Mouse (Mus musculus) small intestine, adult 2 months (tissue): ENCODE measurements around the gene Ccdc34. TPM values are rescaled to one million over a fixed set of nuclear protein-coding genes. Genes with fewer than 3 reads are reported as not detected.

Source experiments
- H3K27ac ChIP-seq: fragments of 200-500 bp; 2 replicates; pipeline ENCODE4 v1.5.1; 2012; ENCODE audit warnings: low read depth, low read length, control low read depth, inconsistent platforms; ENCODE audit not compliant: insufficient read depth
- H3K27me3 ChIP-seq: fragments of 200-500 bp; 2 replicates; pipeline ENCODE4 v1.6.1; 2012; ENCODE audit warnings: mild to moderate bottlenecking, moderate library complexity, low read length, inconsistent platforms; ENCODE audit not compliant: control insufficient read depth, insufficient read depth
- H3K36me3 ChIP-seq: fragments of 200-500 bp; 2 replicates; pipeline ENCODE4 v1.6.1; 2012; ENCODE audit warnings: mild to moderate bottlenecking, low read length, control low read depth, inconsistent platforms; ENCODE audit not compliant: control insufficient read depth, insufficient read depth
- H3K4me1 ChIP-seq: fragments of 200-500 bp; 2 replicates; pipeline ENCODE4 v1.6.1; 2012; ENCODE audit warnings: low read length, inconsistent platforms, mixed read lengths; ENCODE audit not compliant: control insufficient read depth, insufficient read depth, insufficient read length
- H3K4me3 ChIP-seq: fragments of 200-500 bp; 2 replicates; pipeline ENCODE4 v1.5.1; 2012; ENCODE audit warnings: low read depth, mild to moderate bottlenecking, control low read depth, inconsistent platforms, low read length, moderate library complexity
- CTCF ChIP-seq: fragments of 200-500 bp; IDR thresholded peaks from 2 replicates; pipeline ENCODE4 v1.5.1; 2012; ENCODE audit warnings: low read depth, mild to moderate bottlenecking, control low read depth, inconsistent platforms, low read length, moderate library complexity, mixed read lengths; ENCODE audit not compliant: insufficient replicate concordance, insufficient read length; ENCODE audit errors: extremely low read depth
- POLR2A ChIP-seq: fragments of 200-500 bp; IDR thresholded peaks from 2 replicates; pipeline ENCODE4 v1.6.1; 2012; ENCODE audit warnings: low read depth, mild to moderate bottlenecking, control low read depth, inconsistent platforms, low read length, moderate library complexity
- WGBS: fragments of 180-500 bp; shearing (Covaris S2); methylation state at CpG from one replicate; pipeline ENCODE4 v1.1.7; 2018; 5-methylcytosine and 5-hydroxymethylcytosine counted together
- polyA plus RNA-seq: library from polyadenylated mRNA; depleted of rRNA; stranded (reverse); fragments of >200 nt; gene quantifications from 2 replicates; pipeline ENCODE4 v1.2.3, GENCODE M21; 2012

The Ccdc34 gene
- polyA plus RNA-seq, 1 experiment: 10.2 TPM

DNA sequence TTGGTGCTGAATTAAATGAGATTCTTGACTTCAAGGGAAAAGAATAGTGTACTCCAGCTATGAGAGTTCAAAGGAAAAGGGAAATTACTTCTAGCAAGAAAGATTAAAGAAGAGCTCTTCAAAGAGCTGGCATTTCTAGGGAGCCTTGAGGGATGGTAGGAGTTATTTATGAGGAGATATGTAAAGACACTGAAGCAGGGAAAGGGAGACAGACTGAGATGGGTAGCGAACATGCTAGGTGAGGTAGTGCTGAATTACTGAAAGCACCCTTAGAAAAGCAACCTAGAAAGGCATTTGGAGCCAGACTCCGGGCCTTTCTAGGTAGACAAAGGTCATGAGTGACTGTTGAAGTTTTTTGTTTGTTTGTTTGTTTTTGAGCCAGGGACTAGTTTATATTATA lies 41.4 kb upstream of the Ccdc34 start:
- TF ChIP-seq CTCF (no peak), POLR2A (no peak)
- H3K27ac ChIP-seq: no peak overlapping the region

DNA sequence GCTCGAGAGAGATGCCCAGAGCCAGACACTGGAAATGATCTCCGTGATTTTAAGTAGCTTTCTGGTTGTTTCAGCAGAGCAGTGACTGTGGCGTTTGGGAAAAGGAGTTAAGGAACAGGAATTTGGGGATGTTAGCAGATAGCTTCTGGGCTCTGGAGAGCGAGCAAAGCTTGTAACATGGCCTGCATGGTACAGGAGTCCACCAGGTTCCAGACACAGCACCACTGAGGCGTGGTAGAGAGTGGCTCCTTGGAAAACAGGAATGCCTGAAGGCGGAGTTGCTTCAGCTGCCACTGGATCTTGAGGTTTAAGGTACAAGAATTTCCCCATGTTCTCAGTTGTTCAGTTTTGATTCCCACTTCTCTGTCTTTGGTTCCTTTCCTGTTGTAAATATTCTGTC lies 40.3 kb upstream of the Ccdc34 start:
- Histone ChIP-seq H3K4me1 (peaks cover 6% of the 10 kb centered on the region; the same call in 1 of the 2 replicates), H3K27me3 (no peaks in the 10 kb centered on the region), H3K4me3 (no peak overlapping the region), H3K36me3 (peaks cover 14% of the 10 kb centered on the region), H3K27ac (no peak overlapping the region)
- WGBS: 62% methylated on average over 6 of the region's 6 CpGs
- TF ChIP-seq POLR2A (no peak), CTCF (no peak)

More for the DNA sequence above, 41.4 kb upstream of the Ccdc34 start:
- Histone ChIP-seq H3K27me3 (no peaks in the 10 kb centered on the region), H3K4me3 (no peak overlapping the region), H3K4me1 (peaks cover 2% of the 10 kb centered on the region; the same call in 1 of the 2 replicates), H3K36me3 (peaks cover 15% of the 10 kb centered on the region)
- 87% methylated on average over 2 of the region's 2 CpGs for whole genome bisulfite sequencing

DNA sequence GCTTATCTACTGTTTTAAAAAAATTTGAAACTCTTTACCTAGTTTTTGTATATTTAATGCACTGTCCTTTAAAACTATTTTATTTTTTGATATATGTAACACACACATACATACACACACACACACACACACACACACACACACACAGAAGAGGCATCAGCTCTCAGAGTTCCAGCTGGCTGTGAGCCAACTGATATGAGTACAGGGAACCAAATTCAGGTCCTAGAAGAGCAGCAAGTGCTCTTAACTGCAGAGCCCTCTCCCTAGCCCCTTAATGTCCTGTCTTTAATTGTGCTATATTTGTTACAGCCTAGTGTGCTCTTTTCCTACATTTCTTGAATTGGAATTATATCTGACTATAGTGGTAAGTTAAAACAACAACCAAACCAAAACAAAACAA lies 38.4 kb upstream of the Ccdc34 start:
- peaks cover 13% of the 10 kb centered on the region for H3K36me3 ChIP-seq
- no peak overlapping the region for H3K4me3 ChIP-seq
- H3K27me3 ChIP-seq: no peaks in the 10 kb centered on the region
- H3K27ac ChIP-seq: no peak overlapping the region
- H3K4me1 ChIP-seq: peaks cover 10% of the 10 kb centered on the region; the same call in 1 of the 2 replicates
- TF ChIP-seq POLR2A (no peak), CTCF (no peak)

DNA sequence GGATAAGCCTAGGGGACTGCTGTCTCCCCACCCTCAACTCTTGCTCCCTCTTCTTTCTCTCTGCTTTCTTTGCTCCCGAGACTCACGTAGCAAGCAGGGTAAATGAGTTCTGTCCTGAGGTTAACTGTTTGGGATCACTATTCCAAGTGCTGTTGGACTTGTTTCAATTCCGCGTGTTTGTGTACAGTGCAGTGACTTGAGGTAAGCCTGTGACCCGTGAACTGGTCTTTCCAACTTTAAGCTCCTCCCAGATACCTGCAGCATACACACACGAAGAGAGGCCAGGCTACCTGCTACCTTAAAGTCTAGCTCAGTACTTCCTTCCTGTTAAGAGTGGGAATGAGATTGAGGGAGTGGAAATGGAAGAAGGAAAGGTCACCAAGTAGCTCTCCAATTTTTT lies 34.2 kb upstream of the Ccdc34 start:
- H3K27ac ChIP-seq: no peak overlapping the region

DNA sequence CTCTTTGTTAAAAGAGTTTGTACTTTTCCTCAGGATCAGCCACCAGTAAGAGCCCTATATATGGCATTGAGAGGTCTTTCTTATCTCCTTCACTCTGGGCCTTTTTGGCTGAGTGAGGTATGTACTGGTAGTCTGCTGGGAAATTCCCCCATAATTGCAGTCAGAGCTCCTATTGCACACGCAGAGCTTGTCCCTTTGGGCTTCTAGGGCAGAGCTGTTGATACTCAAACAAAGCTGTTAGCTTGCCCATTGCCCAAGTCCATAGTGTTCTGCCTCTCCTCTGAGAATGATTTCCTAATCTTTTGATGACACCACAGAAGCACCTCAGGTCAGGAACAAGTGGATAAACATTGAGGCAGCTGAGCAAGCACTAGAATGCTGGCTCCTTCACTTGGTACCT lies 32.7 kb upstream of the Ccdc34 start:
- no peak overlapping the region for H3K4me3 ChIP-seq
- WGBS: 18% methylated on average over 1 of the region's 1 CpGs
- TF ChIP-seq CTCF: no peak
- no peak for TF ChIP-seq POLR2A
- H3K27ac ChIP-seq: no peak overlapping the region
- H3K36me3 ChIP-seq: no peaks in the 10 kb centered on the region
- H3K27me3 ChIP-seq: no peaks in the 10 kb centered on the region
- peaks cover 20% of the 10 kb centered on the region for H3K4me1 ChIP-seq

More for the DNA sequence above, 34.2 kb upstream of the Ccdc34 start:
- Histone ChIP-seq H3K36me3 (no peaks in the 10 kb centered on the region), H3K4me1 (peaks cover 20% of the 10 kb centered on the region), H3K27me3 (no peaks in the 10 kb centered on the region), H3K4me3 (no peak overlapping the region)
- TF ChIP-seq POLR2A (no peak), CTCF (no peak)
- WGBS: 31% methylated on average over 6 of the region's 6 CpGs

DNA sequence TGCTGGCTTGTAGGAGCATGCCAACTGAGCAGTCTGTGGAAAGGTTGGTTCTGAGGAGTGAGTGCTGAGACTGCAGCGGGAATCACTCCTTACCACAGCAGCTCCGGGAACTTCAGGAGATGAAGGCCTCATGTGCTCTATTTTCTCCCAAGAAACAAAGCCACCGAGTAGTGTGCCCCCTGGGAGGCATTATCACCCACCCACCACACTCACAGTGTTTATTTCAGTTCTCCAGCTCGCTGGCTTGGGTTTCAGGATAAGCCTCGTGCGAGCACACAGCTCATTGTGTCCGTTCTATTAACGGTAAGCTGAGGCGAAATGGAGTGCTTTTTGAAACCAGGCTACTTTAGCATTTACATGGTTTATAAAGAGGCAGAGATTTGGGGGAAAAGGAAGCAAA lies 32.1 kb upstream of the Ccdc34 start:
- no peak overlapping the region for H3K27ac ChIP-seq
- peaks cover 19% of the 10 kb centered on the region for H3K4me1 ChIP-seq
- 73% methylated on average over 9 of the region's 9 CpGs for WGBS
- H3K27me3 ChIP-seq: no peaks in the 10 kb centered on the region
- TF ChIP-seq CTCF: no peak
- no peak for TF ChIP-seq POLR2A
- H3K36me3 ChIP-seq: no peaks in the 10 kb centered on the region
- no peak overlapping the region for H3K4me3 ChIP-seq

DNA sequence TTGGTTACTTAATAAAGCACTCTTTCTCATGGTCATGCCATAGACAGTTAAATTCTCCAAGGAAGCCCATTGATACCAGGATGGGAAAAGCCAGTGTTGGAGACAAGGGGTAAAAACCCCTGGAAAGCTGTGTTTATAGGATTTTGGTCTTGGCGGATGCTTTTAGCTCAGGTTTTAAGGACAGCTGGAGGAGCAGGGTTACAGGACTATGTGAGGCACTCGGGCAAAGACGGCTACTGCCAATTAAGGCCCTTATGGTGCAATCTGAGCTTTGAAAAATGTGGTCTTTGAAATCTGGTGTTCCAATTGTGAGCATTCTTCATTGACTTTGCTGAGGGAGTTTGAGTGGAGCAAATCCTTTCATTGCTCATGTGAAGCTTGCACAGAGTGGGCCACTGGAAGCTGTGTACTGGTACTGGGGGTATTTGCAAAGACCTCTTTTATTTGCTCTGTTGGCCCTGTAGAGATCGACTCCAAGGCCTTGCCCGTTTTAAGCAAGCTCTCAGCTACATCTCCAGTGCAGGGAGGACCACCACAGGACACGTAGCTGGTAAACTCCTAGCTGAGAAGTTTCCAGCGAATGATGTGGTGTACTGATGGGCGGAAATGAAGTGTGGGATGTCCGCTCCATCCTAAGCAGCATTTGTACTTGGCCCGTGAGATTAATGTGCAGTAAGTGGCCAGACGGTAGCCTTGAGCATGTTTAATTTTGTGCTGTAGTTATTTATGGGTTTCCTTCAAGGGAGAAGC lies 31.4 kb upstream of the Ccdc34 start:
- no peak overlapping the region for H3K4me3 ChIP-seq
- H3K4me1 ChIP-seq: peaks cover 17% of the 10 kb centered on the region
- no peaks in the 10 kb centered on the region for H3K27me3 ChIP-seq
- WGBS: 72% methylated on average over 11 of the region's 11 CpGs
- H3K36me3 ChIP-seq: no peaks in the 10 kb centered on the region
- no peak overlapping the region for H3K27ac ChIP-seq
- no peak for TF ChIP-seq POLR2A
- no peak for TF ChIP-seq CTCF
